Mouse (Mus musculus): ENCODE results near the gene Fads6.

Fads6 gene

GRCm38 (mm10) chr11:115250405-115251090 lies 46.9 kb downstream of the Fads6 start:
- DNase-seq (ENCODE audit: low spot score): no peak

- no peak for DNase-seq (ENCODE audit: low spot score)
Observed at GRCm38 (mm10) chr11:115249721-115250404, 47.6 kb downstream of the Fads6 start.

DNA sequence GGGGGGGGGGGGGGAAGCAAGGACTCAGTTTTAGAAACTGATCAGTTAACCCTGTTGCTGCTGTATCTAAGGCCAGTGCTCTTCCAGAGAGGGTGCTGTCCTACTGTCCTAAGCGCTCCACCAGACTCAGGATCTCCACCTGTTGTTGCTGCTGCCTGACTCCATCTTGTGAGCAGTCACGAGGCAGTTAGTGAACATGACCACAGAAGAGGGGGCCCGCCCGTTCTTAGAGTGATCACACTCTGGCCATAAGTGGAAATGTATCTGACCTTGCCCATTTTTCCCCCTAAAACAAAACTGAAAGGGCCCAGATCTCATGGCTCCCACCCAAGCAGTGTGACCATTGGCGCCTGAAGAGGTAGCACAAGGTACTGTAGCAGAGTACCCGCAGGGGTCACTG lies 49.5 kb downstream of the Fads6 start:
- DNase-seq (ENCODE audit: low spot score): no peak

- DNase-seq (ENCODE audit: low spot score): no peak
Observed at GRCm38 (mm10) chr11:115247240-115247639, 50.2 kb downstream of the Fads6 start.

DNA sequence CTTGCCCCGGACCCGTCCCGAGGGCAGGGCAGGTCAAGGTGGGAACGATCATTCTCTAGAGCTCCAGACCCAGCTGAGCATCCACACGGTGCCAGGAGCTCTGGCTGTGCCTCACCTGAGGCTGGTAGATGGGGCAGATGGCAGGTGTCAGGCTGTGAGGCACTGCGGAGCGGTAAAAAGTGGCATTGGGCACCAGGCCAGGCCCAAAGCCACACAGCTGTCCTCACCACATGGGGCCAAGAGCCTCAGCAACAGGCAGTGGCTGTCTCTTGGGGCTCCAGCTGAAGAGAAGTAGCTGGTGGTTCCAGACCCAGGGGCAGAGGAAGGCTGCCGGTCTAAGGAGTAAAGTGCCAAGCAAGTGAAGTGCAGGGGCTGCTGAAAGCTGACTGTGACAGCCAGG lies 51.1 kb downstream of the Fads6 start:
- DNase-seq (ENCODE audit: low spot score): no peak

DNA sequence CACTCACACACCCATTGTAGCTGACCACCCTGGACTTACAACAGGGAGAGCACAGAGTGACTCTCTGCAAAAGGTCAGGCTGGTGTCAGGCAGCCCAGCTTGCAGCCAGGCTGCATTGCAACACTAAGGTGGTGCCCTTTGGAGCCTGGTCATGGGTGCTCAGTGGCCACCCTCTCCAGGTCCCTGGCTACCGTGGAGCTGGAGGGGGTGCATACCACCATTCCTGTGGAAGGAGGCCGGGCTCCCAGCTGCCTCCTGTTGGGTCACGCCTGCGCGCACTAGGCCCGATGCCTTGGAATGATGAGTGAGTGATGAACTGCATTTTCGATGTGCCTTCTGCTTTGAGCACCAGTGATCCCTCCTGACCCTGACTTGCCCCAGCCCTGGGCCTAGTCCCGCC lies 52.6 kb downstream of the Fads6 start:
- DNase-seq (ENCODE audit: low spot score): no peak

DNA sequence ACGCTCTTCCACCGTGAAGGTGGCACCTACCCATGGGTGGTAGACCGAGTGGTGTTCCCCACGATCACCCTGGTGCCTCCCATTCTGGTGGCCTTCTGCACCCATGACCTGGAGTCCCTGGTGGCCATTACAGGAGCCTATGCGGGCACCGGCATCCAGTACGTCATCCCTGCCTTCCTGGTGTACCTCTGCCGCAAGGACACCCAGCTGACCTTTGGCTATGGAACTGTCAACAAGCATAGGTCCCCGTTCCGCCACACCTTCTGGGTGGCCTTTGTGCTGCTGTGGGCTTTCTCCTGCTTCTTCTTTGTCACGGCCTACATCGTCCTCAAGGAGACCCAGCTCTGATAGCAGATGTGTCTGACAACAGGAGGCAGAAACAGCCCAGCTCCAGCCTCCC lies 53.7 kb downstream of the Fads6 start:
- DNase-seq (ENCODE audit: low spot score): no peak

- DNase-seq (ENCODE audit: low spot score): no peak
Observed at GRCm38 (mm10) chr11:115242746-115243145, 54.7 kb downstream of the Fads6 start.

- no peak for DNase-seq (ENCODE audit: low spot score)
Observed at GRCm38 (mm10) chr11:115241402-115241801, 56.1 kb downstream of the Fads6 start.

DNA sequence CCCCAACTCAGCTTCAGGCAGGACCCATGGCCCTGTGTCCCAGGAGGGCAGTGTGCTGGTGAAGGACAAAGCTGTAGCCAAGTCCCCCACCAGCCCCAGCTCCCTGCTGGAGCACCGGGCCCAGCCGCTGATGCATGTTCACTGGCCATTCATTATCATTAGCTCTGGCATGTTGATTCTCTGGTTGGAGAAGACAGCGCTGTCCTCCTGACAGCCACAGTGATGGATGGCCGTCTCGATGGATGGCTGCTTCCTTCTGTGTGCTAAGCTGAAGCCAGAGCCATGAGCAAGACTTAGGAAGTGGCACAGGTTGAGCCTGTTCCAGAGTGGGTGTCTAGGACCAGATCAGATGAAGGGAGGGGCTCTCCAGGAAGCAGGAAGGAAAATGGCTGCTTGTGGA lies 60.9 kb downstream of the Fads6 start:
- no peak for DNase-seq (ENCODE audit: low spot score)

- DNase-seq (ENCODE audit: low spot score): no peak
Observed at GRCm38 (mm10) chr11:115234320-115235044, 63.0 kb downstream of the Fads6 start.

- no peak for DNase-seq (ENCODE audit: low spot score)
Observed at GRCm38 (mm10) chr11:115233526-115234290, 63.8 kb downstream of the Fads6 start.

DNA sequence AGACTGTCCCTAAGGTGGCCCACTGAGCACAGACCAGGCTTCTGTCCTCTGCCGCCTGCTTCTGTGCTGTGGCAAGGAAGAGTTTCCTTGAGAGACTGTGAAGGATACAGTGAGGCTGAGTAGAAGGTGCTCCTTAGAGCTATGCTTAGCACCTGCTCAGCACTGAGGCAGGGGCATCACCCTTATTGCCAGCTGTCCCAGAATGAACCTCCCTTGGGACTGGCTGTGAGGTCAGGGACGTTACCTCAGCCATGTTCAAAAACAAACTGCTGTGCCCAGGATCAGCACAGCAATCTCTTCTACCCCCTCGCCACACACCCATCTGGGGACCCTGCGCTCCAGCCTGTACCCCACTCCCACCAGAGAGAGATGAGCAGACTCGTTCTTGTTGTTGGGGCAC lies 64.6 kb downstream of the Fads6 start:
- no peak for DNase-seq (ENCODE audit: low spot score)

DNA sequence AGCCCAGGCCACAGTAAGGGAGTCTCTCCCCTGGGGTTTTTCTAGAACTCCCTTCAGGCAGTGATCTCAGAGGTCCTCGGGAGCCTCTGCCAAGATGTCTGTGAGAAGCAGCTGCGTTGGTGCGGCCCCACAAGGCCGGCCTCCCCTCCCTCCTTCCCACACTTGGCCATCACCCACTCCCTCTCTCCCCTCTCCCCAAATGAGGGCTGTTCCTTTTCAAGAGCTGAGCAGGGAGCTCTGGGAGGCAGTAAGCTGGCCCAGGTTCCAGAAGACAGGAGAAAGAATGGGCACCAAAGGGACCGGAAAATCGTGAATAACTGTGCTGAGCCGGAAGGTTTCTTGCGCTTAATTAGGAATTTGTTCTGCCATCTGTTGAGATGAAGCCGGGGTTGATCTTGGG lies 65.5 kb downstream of the Fads6 start:
- no peak for DNase-seq (ENCODE audit: low spot score)

DNA sequence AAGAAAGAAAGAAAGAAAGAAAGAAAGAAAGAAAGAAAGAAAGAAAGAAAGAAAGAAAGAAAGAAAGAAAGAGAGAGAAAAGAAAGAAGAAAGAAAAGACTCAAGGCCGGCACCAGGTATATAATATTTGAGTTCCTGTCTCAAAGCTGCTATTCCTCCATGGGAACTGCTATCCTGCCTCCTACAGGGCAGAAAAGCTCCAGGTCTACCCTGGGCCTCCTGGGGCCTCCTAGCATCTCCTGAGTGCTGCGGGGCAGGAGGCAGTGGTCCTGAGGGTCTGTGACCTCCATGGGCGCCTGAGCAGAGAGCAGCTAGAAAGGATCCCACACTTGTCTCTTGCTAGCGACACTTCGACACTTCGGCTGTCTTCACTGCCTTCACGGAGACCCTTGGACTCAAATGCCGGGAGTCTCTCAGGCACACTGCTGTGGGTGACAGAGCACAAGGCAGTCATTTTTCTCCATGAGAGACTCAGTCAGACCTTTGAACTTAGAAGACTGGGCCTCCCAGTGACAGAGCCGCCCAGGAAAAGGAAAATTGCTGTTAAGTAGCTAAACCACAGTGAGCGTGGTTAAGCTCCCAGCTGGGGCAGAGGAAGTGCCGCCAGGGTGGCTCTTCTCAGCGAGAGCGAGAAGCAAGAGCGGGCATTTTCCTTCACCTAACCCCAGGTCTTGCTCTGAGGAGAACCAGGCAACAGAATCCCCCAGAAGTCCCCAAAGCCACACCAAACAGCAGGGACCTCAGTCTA lies 66.1 kb downstream of the Fads6 start:
- no peak for DNase-seq (ENCODE audit: low spot score)
